Mouse (Mus musculus) megakaryocyte, adult 5-6 weeks (primary cell): Measurements from ENCODE around the gene Capn5. TPM values are rescaled to one million over a fixed set of nuclear protein-coding genes. Genes with fewer than 3 reads are reported as not detected.

Experiments used
- ATAC-seq: 2 replicates; pipeline ENCODE4 v1.8.0; 2016; ENCODE audit warnings: mild to moderate bottlenecking, inconsistent platforms; ENCODE audit not compliant: poor library complexity, severe bottlenecking
- total RNA-seq, 2 experiments: library from RNA; stranded (forward) in 1 of 2; stranded (reverse) in 1 of 2; fragments of 153-499, 151-499 nt in 1 of 2; fragments of 221-1000, 200-1000 nt in 1 of 2; gene quantifications; 2 replicates each; pipeline versions ENCODE4 v1.2.3 to v1.2.4; 2015 to 2017

Gene Capn5
- total RNA-seq, 2 experiments from 2014 or later, result 0.73 to 1.1 TPM

DNA sequence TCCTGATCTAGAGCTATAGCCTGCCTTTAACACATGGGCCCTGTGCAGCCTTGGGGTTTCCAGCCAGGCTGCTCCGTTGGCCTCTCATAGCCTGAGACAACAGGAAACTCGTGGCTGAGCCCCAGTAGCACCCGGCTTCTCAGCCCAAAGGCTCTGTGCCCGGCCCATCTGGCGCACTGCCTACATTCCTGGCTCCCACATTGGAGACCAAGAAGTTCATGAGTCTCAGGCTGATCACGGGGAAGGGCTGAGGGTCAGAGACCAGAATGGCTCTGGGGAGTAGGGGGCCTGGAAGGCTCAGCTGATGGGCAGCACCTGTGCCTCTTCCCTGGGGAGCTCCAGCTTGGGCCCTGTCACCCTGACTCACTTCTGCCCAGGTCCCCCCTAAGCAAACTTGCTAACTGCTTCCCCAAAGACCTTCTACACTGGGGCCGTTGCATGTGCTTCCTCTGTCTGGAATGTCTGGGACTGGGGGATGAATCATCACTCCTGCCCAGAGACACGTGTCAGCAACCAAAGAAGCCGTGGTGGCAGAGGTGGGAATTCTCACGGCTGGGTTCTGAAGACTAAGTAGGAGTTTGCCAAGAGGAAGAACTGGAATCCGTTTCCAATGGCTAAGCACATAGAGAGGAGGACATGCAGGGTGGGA, 60.9 kb downstream of the Capn5 start:
- no peak for ATAC-seq

DNA sequence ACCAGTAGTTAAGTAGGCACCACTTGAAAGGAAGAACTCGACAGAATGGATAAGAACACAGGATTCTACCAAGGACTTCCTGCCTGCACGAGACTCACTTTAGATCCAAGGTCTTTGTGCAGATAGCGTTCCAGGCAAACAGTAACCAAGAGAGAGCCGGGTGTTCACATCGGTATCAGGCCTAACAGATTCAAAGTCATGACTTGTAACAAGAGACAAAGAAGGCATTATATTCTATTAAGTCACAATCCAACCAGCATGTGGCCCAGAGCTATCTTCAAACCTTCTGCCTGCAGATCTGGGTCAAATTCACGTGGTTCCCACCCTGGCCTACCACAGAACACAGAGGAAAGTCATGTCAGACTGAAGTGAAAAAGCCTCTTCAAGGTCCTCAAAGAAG, 63.4 kb downstream of the Capn5 start:
- ATAC-seq, result no peak

DNA sequence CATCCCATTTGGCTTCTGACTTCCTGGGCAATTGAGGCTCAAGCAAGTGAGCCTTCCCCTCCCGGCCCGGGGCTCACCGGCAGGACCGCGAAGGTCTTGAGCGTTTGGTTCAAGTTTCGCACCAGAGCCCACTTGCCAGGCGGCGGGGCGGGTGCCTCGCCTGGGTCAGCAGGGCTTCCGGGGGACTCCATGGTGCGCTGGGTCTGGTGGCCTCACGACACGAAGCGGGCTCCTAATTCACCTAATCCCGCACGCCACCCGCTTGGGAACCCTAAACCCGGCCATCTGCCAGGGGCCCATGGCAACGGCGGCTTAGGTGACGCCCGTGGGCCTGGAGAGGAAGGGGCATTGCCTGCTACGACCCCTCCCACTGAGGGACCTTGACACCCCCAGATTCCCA, 66.8 kb downstream of the Capn5 start:
- no peak for ATAC-seq

DNA sequence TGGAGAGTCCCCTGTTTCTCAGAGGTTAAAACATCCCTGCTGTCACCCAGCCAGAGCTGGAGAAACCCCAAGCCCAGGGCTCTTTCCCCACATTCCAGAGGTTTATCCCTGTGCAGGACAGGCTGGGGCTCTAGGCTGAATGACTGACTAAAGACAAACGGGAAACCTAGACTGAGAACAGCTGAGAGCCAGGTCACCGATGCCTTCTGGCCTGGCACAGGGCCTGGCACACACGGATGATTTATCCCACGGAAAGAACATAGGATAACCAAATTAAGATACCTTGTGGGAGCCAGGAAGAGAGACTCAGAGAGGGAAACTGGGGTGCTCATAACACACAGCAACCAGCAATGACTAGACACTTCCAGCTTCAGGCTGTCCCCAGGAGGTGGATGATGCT, 68.3 kb downstream of the Capn5 start:
- ATAC-seq, result no peak

DNA sequence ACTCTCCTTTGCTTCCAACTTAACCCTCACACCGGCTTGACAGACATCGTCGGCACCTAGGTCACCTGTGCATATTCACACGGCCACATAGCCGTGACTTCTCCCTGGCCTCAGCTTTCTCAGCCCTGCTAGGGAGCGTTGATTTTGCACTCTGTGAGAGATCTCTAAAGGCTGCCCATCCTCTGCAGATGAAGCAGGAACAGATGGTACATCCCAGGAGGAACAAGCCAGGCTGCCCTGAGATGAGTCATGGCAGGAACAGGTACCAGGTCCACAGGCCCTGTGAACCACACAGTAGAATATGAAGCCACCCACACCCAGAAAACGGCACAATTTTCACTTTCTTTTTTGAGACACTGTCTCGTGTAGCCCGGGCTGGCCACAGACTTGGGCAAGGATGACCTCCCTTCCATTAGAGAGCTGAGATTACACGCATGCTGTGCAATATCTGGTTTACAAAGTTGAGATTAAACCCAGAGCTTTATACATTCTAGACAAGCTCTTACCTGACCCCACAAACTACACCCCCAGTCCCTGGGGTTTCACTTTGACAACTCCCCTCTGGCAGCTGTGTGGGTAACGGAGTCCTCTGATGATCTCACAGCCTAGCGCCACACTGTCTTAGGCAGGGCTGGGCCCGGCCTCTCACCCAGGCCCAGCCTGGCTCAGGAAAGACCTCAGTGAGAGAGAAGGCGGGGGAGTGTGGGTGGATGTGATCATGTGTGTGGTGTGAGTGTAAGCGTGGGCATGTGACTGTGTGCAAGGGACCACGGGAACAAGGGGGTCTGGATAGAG, 69.2 kb downstream of the Capn5 start:
- ATAC-seq, result peak; percentile 46; the same call in 1 of the 2 replicates

DNA sequence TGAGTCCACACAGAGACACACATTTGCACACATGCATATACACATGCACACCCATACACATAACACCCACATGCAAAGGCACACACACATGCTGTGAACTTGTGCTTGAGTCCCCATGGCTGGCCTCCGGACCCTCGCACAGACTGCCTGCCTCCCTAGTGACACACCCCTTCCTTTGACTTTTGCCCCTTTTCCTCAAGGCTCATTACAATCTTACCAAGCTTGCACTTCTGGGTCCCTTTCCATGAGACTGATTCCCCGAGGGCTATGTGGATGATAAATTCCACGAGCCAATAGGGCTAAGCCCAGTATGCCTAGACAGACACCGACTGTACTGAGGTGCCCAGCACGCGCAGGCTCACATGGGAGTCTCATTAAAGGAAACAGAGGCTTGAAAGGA, 71.8 kb downstream of the Capn5 start:
- no peak for ATAC-seq

DNA sequence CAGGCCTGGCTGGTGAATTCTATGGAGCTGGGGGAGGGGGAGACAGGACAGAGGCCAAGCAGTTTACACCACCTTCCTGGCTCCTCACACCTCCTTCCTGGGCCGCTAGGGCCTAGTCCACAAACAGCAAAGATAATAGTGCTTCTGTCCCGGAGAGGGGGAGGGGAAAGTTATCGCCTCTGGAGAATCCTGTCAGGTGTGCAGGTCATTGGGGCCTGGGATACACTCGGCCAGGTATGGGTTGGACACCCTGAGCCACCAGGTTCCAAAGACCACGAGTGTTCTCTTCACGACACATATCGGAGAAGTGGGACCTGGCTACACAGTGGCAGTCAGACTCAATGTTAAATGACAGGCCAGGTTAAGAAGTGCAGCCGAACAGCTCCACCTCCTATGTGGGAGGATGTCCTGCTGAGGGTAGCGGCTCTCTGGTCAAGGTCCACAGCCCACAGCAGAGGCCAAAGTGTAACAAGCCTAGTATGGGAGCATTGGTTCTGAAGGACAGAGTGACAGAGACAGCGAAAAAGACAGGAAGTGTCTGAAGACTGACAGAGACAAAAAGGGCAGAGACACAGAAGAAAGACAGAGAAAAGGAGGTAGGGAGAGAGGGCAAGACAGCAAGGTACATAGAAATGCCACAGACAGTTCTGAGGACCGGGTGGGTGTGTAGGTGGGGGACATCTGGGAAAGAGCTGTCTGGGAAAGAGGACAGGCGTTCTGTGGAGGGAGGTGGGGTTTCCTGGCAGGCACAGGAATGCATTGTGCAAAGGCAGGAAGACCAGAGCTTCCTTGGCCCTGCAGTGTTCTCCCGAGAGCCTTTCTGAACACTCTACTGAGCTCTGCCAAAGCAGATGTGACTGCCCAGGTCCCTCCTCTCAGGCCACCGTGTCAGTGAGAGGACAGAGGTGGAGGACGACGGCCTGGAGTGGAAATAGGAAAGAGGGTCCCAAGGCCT, 73.3 kb downstream of the Capn5 start:
- no peak for ATAC-seq

DNA sequence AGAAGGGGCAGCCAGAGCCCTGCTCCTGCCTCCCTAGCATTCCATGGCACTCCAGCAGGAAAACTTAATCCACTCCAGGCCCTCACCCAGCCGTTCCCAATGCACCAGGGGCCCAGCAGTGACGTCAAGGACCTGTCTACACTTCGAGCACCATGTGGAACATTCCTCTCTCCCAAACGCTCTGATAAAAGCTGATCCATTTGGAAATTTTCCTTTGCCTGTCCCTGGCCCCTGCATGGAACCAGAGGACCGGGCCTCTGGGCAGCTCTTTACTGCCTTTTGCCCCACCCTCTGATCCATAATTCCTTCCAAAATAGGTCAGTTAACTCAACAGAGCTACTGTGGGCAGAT, 74.2 kb downstream of the Capn5 start:
- no peak for ATAC-seq

DNA sequence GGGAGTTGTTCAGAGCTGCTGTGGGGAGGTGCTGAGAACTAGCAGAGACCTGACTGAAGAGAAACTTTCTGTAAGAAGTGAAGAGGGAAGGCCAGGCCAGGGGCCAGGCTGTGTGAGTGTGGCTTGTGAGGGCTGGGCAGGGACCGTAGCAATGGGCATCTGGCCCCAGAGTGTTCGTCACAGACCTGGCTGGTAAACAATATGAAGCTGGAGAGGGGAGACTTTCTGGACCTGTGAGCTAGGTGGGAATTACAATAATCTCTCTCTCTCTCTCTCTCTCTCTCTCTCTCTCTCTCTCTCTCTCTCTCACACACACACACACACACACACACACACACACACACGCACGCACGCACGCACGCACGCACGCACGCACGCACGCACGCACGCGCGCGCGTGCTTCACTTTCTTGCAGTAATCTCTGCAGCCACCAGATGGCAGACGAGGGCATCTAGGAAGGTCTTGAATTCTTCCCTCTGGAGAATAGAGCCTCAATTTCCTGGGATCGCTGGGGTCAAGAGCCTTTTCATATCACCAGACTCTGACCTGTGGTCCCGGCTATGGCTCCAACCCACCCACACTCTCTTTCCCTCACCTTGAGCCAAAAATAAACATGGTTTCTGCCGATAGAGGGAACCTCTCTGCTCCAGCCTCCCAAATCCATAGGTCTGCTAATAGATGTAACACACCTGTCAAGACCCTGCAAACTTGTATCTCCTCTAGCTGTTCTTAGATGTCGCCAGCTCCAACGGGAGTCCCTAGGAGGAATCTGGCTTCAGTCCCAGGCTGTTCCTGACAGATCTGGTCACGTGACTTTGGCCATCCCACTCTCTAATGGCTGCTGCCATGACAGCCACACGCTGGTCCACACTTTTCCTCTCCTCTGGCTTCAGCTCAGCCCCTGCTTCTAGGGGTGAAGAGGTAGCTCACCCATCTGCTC, 74.8 kb downstream of the Capn5 start:
- ATAC-seq, result peak; percentile 84

DNA sequence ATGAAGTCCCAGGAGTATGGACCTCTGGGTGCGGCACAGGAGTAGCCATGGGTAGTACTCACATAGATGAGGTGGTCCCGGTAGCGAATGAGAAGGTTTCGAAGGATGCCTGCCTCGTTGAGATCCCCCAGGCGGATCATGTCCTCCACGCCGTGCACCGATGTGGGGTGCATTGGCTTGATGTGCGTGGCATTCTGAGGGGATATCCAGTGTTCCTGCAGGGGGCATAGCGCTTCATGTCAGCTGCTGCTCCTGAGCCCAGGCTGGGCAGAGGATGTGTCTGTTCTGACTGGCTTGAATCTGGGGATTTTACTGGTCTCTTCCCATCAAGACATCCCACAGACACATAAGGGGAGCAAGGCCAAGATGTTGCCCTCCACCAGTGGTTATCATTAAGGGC, 75.6 kb downstream of the Capn5 start:
- ATAC-seq, result no peak

DNA sequence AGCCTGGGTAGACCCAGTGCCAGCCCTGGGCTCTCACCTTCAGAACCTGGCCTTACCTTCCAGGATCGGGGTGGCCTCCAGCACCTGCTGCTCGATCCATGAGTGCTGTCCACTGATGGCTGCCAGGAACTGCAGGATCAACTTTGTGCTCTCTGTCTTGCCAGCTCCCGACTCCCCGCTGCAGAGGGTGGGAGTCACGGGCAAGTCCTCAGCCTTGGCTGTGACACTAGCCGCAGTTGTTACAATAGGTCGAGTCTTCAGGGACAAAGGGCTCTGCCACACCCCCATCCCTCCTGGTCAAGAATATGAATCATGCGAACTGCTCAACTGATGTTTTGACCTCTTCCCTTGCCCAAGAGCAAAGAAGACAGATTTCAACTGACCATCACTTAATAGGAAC, 80.5 kb downstream of the Capn5 start:
- no peak for ATAC-seq

DNA sequence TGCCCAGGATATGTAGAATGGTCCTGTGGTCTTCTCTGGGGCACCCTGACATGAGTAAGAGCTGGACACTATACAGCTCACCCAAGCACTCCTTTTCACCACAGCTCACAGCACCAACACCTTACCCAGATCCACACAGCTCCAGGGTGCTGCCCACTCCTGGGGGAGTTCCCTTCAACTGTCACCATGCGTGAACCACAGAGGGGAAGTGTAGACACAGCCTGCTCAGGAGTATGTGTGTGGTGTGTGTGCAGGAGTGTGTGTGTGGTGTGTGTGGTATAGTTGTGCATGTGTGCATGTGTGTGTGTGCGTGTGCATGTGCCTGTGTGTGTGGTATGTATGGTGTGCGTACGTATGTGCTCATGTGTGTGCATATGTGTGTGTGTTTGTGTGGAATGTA, 82.2 kb downstream of the Capn5 start:
- peak; percentile 35; the same call in 1 of the 2 replicates for ATAC-seq

DNA sequence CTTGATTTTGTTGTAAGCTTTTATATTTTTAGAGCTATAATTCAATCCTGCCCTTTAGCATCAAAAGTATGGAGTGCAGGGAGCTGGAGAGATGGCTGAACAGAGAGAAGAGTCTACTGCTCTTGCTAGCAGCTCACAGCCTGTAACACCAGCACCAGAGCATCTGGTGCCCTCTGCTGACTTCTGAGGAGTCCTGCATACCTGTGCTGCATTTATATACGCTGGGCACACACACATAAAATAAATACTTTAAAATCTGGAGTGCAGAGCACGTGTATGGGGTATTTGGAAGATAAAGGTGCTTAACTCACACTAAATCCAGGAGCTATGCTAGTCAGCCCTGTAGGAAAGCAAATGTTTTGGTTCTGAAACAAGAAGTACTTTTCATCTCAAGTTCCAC, 91.7 kb downstream of the Capn5 start:
- ATAC-seq, result no peak

DNA sequence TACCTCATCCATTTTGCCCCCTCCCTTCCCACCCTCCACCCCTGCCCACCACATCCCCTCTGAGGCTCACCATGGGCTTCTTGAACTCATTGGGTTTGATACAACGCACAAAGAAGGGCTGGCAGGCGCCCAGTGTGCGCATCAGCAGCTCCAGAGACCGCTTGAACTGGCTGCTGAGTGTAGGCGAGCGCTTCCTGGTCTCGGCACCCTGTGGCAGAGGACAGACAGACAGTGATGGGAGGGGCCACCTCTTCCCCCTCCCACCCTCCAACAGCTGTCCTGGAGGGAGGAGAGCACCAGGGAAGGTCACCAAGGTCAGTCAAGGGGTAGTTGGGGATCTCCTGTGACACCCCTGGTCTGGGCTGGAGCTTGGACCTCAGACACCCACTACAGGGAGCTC, 92.8 kb downstream of the Capn5 start:
- ATAC-seq, result peak; percentile 49

DNA sequence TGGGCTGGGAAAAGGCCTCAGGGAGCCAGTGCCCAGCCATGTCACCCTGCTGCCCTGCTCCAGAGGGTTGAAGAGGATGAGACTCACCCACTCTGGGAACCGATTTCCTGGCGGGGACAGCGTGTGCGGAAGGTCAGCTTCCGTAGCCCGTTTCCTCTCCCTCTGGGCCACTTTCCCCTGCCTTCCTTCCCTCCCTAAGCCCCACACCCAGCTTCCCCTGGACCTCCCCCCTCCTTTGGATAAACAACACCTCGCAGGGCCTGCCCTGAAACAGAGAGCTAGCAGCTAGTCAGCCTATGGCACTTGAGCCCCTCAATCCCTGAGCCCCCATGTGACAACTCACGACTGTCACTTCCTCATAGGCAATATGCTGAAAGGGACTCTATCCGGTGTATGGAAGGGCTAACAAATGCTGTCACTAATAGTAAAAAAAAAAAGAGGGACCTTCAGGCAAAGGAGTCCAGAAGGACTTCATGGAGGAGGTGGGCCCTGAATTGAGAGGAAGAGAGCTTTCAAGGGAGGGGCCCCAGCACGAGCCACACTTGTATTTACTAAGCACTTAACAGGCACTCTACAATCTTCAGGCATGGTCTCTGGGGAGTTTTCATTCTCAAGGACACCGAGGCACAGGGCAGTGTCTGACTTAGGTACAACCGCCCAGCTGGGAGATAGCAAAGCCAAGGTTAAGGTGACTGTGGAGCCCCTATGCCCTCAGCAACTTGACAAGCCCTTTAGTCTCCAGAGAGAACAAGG, 93.4 kb downstream of the Capn5 start:
- ATAC-seq, result peak; percentile 43

DNA sequence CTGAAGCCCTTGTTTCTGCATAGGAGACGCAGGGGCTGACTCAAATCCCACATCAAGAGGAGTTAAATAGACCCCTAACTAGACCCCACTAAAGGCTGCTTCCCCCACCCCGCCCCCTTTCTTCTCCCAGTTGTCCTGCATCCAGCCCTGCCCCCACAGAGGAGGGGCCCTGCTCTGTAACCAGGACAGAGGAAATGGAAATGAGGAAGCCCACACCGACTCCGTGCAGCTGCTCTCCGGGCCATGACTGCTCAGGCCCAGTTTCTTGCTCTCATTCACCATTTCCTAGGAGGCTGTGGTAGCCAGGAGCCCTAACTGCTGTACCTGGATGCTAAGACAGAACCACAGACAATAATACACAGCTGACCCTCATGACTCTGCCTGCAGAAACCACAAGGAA, 95.7 kb downstream of the Capn5 start:
- peak; percentile 53 for ATAC-seq

DNA sequence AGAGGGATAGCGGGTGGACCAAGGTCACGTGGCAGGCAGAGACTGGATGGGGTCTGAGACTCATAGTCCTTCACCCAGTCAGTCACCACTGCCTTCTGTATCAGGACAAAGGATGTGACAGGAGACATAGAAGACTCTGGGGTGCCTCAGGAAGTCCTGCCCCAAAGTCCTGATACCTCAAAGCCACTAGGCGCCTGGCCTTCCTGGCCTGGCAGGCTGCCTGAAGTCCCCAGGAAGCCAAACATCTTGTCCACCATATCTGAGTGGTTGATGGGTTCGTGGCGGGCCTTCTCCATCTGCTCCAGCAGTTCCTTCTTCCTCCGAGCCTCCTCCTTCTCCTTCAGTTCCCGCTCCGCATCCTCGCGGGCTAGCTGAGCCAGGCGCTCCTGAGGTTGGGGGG, 100.6 kb downstream of the Capn5 start:
- no peak for ATAC-seq

DNA sequence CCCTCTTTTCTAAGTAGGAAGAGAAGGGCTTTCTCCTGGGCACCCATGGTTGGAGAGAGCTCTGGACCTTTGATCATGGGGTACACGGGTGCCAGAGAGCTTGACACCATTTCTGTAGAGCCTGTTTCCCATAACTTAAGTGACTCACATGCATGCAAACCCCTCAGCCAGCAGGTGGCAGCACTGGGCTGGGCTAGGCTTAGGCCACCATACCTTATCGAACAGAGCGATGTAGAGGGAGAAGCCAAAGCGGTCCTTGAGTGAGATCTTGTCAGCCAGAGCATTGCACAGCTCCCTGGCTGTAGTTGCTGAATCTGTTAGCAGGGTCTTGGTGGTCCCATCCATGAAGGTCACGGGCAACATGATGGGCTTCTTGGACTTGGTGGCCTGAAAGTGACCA, 106.5 kb downstream of the Capn5 start:
- ATAC-seq, result peak; percentile 90
